Mouse (Mus musculus): ENCODE measurements around the gene Gnai2. TPM values are rescaled to one million over a fixed set of nuclear protein-coding genes. Genes with fewer than 3 reads are reported as not detected.

Gnai2 gene
- polyA plus RNA-seq, 1 experiment = 351 TPM

DNA sequence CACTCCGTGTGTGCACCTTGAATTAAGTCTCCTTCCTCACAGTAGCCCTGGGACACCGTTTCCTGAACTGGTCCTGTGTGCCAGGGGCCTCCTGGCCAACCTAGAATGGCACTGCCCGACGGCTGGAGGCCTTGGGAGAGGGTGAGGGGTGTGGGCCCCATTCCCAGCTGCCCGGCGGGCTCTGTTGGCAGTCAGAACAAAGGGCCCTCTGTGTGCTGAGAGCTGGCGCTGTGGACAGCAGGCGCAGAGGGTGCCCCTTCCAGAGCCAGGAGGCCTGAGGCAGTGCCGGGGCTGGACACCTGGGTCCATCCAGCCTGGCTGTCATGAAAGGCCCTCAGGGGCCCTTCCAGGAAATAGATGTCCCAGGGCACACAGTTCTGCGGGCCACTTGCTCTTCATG, 24.4 kb upstream of the Gnai2 start:
- DNase-seq (ENCODE audit: extremely low spot score in 1 of 2, low spot score in 1 of 2) = peak; percentile 62 to 70

DNA sequence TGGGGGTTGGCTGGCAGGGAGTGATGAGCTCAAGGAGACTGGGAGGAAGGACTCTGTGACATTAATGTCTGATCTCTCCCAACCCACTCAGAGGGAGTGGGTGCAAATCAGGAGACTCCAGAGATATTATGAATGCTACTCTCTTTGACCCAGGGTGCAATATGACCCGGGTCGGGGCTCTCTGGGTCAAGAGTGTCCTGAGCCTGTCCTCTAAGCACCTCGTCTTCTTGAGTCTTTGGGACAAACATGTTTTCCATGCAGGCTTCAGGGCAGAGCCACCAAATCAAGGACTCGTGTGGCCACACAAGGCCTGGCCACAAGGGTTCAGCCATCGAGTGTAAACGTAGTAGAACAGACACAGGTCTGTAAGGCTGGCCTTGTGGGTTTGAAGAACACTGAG, 22.9 kb upstream of the Gnai2 start:
- no peak for DNase-seq (ENCODE audit: extremely low spot score in 1 of 2, low spot score in 1 of 2)

DNA sequence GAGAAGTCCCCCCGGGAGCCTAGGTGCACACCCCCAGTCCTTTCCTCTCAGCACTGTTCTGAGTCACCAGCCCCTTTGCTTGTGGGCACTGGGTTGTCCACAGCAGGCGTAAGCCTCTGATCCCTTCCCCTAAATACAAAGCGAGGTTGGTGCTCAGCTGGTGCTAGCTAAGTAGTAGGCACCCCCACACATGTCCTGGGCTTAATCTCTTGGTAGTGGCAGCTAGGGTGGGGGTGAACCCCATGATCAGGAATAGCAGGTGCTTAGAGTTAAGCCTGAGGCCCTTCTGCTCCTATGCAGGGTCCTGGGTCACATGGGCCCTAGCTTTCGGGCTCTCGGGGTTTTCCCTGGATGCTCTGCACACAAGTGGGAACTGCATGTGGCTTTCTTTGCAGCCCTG, 22.0 kb upstream of the Gnai2 start:
- DNase-seq (ENCODE audit: extremely low spot score in 1 of 2, low spot score in 1 of 2) = no peak

DNA sequence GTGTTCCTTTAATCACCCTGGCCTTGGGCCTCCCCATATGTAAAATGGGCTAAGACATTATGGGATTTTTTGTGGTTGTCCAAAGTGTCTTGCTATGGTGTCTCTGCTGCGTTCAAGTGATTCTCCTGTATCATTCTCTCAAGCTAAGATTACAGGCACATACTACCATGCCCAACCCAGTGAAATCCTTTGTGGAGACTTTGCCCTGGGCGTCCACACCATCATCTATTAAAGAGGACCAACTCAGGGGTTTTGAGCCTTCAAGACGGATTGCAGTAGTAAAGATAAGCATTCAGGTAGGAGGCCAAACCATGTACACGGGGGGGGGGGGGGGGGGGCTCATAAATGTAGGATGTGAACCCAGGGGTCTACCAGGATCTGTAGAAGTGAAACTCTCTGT, 19.4 kb upstream of the Gnai2 start:
- no peak for DNase-seq (ENCODE audit: extremely low spot score in 1 of 2, low spot score in 1 of 2)

DNA sequence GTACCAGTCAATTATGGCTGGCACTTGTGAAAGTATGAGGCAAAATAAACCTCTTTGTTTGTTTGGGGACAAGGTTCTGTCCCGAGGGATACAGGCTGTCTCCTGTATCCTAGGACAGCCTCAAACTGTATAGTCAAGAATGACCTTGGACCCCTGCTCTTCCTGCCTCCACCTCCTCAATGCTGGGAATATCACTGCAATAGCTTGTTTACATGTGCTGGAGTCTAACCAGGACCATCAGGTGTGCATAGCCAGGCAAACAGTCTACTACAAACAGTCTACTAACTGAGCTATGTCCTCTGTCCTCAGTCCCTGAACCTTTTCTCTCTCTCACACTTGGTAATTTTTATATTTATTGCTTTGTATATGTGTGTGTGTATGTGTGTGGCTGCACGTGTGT, 18.3 kb upstream of the Gnai2 start:
- DNase-seq (ENCODE audit: extremely low spot score in 1 of 2, low spot score in 1 of 2) = no peak

DNA sequence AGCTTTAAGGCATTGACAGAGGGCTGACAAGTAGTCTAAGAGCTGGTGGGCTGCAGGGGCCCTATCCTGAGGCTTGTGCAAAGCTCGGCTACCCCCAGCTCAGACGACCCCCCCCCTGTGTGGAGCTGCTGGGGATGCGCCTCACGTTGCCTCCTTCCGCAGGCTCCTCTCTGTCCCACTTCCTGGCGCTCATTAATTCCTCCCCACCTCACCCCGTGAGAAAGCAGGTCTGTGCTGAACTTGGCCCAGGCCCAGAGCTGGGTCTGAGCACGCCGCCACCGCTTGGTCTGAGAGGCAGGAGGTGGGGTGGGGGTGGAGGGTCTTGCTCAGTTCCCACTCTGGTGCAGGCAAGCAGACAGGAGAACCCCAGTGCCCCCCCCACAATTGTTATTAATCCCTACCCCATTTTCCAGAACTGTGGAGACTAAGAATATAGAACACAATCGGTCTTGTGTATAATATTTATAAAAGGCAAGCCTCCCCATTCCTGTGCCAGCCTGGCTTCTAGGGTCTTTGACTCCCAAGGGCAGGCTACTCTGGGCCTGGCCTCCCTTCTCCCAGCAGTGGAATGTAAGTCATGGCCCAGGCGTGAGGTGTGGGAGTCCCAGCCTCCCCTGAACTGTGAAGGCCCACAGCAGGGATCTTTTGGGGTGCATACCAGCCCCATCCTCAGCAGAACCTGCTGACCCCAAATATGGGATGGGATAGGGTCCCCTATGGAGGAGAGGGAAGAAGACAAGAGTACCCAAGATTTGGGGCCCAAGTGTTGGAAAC, 15.7 kb upstream of the Gnai2 start:
- DNase-seq (ENCODE audit: extremely low spot score in 1 of 2, low spot score in 1 of 2) = no peak

DNA sequence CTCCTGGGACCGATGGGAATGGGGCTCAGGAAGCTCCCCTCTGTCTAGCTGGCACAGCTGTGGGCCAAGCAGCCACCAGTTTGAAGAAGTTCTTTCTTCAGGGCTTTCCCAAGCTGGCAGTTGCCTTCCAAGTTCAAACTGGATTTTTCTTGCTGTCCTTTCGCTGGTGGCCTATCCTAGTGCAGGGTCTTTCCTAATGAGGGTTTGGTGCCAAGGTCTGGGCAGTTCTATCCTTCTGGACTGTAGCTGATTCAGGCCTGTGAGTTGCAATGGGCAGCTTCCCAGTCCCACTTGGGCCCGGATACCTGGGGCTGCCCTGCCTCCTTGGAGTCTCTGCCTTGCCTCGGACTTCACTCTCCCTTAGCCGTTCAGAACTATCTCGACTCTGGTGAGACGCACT, 15.1 kb upstream of the Gnai2 start:
- no peak for DNase-seq (ENCODE audit: extremely low spot score in 1 of 2, low spot score in 1 of 2)

DNA sequence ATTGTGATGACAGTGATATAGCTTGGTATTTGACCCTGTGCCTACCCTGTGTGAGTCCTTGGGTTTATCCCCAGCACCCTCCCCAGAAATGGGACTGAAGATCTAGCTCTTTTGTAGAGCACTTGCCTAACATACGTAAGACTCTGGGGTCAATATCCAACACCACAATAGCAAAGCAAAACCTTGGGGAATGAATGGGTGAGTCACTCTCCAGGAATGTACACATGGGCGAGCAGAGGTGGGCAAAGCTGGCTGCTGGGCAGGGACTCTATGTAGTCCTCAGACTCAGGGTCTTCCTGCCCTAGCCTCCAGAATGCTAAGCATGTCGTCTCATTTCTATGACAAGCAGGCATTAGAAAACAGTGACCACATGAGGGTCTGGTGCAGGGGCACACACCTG, 13.6 kb upstream of the Gnai2 start:
- DNase-seq (ENCODE audit: extremely low spot score in 1 of 2, low spot score in 1 of 2) = no peak

DNA sequence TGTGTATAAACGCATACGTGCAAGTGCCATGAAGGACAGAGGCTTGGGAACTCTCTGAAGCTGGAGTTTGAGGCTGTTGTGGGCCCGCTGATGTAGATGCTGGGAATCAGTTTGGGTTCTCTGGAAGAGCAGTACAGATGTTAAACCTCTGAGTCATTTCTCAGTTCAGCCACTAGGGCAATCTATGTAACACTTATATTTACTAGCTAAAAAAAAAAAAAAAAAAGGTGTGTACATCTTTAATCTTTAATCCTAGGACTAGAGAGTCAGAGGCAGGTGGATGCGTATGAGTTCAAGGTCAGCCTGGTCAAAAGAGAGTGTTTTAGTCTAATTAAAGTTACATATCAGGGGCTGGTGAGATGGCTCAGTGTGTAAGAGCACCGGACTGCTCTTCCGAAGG, 11.8 kb upstream of the Gnai2 start:
- DNase-seq (ENCODE audit: extremely low spot score in 1 of 2, low spot score in 1 of 2) = no peak

DNA sequence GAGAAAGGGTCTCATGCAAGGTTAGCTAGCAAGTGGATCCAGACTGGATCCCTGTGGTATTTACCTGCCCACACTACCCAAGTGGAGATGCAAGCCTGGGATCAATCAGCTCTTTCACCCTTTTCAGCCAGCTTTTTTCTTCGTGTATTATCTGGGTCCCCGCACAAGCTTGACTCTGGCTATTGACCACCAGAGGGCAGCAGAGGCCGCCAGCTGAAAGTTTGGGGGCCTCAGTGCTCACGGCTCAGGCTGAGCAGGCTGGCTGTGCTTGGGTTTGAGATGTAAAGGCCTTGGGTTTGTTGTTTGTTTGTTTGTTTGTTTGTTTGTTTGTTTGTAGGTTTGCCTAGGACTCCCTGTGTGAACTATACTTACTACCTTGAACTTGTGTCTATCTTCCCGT, 10.4 kb upstream of the Gnai2 start:
- peak in 1 of 2 experiments; percentile 89 for DNase-seq (ENCODE audit: extremely low spot score in 1 of 2, low spot score in 1 of 2)

DNA sequence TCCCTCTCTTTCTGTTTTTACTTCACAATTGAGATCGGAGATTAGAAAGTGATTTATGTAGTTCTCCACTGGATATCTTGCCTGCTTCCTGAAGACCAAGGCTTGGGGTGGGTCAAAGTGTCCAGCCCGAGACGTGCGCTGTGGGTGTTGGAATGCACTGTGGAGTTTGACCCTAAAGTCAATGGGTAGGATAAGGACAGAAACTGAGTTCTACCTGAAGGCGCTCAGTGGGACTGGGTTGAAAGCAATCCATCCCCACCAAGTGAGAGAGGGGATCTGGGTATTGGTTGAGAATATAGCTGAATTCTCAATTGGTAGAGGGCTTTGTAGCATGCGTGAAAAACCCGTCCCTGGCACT, 10.0 kb upstream of the Gnai2 start:
- DNase-seq (ENCODE audit: extremely low spot score in 1 of 2, low spot score in 1 of 2) = no peak

DNA sequence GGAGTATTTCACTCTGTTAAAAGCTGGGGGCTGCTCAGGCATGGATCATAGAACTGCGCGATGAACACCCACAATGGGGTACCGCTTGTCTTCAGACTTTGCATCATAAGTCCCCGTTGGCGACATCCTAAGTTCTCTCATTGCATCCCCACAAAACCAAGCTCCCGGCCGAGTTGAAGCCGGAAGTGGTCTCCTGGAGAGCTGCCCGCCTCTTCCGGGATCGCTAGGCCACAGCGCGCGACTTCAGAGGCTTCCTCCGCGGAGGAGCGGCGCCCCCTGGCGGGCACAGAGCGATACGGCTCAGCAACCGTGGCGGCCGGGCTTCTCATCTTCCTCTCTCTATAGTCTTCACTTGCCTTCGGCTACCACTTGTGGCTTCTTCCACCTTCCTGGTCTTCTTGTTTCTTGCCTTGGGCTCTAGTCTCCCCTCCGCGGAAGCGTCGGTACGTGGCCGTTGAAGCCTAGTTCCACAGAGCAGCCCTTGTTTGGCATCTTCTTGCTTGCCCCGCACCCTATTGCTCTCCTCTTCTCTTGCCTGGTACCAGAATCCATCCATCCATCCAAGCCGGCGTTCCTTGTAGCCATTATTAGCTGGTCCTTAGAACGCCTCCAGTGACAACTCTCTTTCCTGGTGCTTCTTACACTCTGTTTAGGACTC, 9.5 kb upstream of the Gnai2 start:
- DNase-seq (ENCODE audit: extremely low spot score in 1 of 2, low spot score in 1 of 2) = peak; percentile 72 to 96

DNA sequence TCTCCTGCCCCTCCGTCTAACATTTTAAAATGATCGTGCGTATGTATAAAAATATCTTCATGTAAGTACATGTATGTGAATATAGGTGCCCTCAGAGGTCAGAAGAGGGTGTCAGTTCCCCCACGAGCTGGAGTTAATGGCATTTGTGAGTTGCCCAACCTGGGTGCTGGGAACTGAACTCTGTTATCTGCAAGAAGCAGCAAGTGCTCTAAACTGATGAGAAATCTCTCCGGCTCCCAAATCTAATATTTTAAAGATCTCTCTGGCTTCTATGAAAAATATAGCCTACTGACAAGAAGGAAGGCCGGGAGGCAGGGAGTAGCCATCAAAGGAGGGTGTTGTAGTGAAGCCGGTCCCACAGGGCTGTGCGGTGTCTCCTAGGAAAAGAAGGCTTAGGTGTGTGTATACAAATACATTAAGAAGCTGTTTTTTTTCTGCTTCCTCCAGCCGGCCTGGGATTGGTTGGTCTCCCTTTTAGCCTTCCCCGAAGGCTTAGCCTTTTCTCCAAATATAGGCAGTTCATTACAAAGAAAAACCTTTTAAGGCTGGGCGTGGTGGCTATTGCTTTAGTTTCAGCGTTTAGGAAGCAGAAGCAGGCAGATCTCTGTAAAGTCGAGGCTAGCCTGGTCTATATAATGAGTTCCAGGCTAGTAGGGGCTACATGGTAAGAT, 8.5 kb upstream of the Gnai2 start:
- no peak for DNase-seq (ENCODE audit: extremely low spot score in 1 of 2, low spot score in 1 of 2)

DNA sequence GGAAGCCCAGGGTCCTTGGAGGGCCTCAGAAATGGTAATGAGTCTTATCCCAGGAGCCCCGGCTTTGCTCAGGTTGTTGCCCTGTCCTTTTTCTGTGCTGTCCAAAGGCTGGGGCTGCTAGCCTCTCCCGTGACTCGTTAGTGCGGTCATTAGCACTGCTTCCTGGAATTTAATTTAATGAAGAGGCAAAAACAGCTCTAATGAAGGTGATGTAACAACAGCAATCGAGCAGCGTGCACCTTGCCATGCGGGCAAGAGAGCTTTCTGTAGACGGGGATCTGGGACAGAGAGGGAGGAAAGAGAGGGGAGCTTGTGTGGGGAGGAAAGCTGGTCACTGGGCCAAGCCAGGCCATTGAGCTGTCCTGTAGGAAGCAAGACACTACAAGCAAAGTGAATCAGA, 6.5 kb upstream of the Gnai2 start:
- no peak for DNase-seq (ENCODE audit: extremely low spot score in 1 of 2, low spot score in 1 of 2)

DNA sequence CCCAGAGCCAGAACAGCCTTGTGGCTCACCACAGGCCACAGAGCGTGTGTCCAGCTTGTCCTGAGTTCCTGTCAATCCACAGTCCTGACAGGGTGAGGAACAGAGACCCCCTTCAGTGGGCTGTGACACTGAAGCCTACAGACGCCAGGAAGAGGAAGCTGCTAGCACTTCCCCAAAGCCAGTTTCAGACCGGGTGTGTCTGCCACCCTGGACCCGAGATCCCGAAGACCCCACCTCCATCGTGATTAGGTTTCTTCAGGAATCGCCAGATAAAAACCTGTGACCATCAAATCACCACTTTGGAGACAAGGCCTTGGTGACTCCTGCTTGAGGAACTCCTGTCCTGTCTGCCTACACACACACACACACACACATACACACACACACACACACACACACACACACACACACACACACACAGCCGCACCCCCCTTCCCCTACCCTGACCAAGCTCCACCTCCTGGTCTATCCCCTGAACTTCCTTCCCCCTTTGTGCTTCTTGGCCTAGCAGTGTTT, 5.1 kb upstream of the Gnai2 start:
- DNase-seq (ENCODE audit: extremely low spot score in 1 of 2, low spot score in 1 of 2) = no peak

DNA sequence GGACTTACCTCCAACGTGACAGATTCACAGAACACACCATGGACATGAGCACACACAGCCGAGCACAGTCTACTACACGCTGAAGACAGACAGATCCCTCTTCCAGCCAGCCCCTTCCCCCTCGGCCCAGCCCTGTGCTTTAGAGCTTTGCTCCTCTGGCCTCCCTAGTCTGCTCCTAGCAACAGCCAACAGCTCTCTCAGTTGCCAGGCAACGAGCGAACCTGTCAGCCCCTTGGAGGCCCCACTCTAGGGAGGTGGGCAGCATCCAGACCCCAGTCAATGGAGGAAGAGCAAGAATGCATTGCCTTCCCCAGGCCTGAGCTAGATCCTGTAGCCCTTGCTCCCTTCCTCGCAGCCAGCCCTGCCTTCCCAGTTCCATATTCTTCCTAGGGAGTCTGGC, 1.9 kb upstream of the Gnai2 start:
- no peak for DNase-seq (ENCODE audit: extremely low spot score in 1 of 2, low spot score in 1 of 2)

DNA sequence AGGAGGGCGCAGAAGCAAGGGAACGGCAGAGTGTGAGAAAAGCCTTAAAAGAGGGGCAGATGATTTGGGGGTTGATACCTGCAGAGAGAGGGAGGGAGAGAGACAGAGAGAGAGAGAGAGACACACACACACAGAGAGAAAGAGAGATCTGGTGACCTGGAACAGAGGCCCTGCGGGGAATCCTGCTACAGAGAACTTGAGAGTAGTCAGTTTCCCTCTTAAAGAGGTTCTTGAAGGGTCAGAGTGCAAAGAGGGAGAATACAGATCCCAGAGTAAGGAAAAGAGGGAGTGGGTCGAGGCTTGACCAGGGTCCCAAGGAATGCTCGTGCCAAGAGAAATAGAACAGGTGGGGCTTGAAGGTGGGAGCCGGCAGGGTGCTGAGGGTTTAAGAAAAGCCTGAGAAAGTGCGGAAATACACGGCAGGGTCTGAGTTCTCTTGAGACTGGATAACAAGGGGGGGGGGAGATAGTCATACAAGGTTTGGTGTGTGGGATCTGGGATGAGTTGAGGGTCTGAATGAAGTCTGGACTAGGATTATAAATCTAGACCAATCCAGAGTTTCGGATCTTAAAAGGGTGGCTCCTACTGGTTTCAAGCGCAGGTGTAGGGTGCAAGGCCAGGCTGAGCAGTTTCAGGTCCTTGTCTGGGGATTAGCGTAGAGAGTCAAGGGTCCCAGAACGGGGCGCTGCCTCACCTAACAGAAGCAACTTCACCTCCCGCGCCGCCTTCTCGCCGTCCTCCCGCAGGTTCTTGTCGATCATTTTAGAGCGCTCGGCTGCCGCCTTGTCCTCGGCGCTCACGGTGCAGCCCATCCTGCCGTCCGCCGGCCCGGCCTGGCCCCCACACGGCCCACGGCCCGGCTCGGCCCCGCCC, 525 bp downstream of the Gnai2 start:
- no peak for DNase-seq (ENCODE audit: extremely low spot score in 1 of 2, low spot score in 1 of 2)

DNA sequence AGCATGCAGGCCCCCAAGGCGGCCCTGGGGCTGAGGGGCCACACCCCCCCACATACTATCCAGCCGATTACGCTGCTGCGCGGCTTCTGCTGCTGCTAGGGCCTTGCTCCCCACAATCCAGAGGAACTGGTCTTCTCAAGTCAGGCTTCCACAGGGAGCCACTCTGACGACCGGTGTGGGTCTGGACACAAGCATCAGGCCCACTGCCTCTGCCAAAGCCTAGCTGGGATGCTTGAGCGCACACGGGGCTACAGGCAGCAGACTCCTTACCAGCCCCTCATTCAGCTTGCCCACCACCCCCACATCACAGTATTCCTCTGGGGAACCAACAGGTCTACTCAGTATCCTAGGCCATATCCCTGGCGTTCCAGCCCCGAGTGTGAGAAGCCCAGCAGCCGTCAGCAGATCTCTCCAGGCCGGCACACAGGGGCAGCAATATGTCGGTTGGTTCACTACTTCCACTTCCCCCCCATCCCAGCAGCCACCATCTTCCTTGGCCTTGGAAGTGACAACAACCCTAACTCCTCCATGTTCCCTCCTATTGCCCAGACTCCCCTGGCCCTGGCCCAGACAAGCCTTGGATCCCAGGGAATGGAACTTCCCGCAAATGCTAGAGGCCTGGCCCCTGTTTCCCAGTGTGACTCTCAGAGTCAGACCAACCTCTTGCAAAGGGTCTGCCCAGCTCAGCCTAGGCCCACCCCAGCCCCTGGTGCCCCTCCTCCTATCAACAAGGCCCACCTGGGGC, 1.3 kb downstream of the Gnai2 start:
- DNase-seq (ENCODE audit: extremely low spot score in 1 of 2, low spot score in 1 of 2) = no peak

DNA sequence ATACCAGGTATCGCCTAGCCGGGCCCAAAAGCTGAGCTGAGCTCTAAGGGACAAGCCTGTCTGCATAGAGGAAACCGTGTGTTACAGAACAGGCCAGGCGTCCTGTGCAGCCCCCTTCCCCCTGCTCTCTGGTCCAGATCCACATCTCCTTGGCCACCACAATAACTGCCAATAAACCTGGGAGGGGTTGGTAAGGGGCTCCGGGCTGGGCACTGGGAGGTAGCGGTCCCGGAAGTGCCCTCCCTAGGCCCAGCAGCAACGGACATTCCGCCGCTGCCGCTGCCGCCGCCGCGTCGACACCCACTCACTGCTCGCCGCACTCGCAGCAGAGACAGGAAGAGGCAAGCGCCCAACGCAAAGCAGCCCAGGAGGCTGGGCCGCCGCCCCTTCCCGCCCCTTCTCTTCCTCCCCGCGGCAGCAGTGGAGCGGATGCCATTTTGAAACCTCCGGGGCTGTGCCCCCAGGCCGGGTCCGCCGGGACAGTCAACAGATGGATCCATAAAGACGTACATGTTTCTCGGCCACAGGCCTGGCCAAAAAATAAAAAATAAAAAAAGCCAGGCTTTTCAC, 2.0 kb downstream of the Gnai2 start:
- peak in 1 of 2 experiments; percentile 75 for DNase-seq (ENCODE audit: extremely low spot score in 1 of 2, low spot score in 1 of 2)

DNA sequence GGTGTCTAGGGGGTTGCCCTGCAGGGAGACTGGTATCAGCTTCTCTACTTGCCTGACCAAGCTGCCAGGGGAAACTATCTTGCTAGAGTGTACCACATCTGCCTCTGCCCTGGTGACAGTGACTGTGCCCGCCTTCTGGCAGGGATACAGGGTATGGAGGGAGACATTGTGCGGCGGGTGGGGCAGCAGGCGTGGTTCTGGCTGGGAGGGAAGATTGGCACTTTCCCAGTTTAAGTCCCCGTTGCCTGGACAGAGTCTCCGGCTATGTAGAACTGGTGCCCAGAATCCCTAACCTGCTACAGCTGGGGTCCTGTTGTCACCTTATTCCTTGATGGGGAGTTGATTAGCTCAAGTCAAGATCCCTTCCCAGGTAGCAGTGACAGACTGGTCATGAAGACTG, 2.7 kb downstream of the Gnai2 start:
- DNase-seq (ENCODE audit: extremely low spot score in 1 of 2, low spot score in 1 of 2) = peak in 1 of 2 experiments; percentile 48
